Mouse (Mus musculus): Measurements from ENCODE around the gene Pla2g10. TPM values are rescaled to one million over a fixed set of nuclear protein-coding genes. Genes with fewer than 3 reads are reported as not detected.
"Not testable (repeated sequence)": the region's sequence is repeated elsewhere in the genome, so short reads cannot be mapped to it uniquely, and the experiment has no call there.

Gene Pla2g10
- polyA plus RNA-seq, 1 experiment from 2014 or later, result 0.15 TPM

- H3K9me3 ChIP-seq, result no peaks in the 10 kb centered on the region
- no peak overlapping the region for H3K4me2 ChIP-seq
- H3K4me3 ChIP-seq, result no peak overlapping the region
- peaks cover 25% of the 10 kb centered on the region for H3K27me3 ChIP-seq
- H3K4me1 ChIP-seq, result 0 out of 2 replicates have a peak, but pooled peaks cover 5% of the 10 kb centered on the region
- 93% methylated on average over 13 of the region's 13 CpGs for WGBS
- no peak overlapping the region for H3K27ac ChIP-seq
- no peaks in the 10 kb centered on the region for H3K36me3 ChIP-seq
- no peak overlapping the region for H3K9ac ChIP-seq
- ATAC-seq (ENCODE audit: insufficient number of reproducible peaks, insufficient read depth, low FRiP score, low TSS enrichment, low read depth), result no peak
Measured at GRCm38 (mm10) chr16:13750626-13751025, 19.8 kb upstream of the Pla2g10 start.

DNA sequence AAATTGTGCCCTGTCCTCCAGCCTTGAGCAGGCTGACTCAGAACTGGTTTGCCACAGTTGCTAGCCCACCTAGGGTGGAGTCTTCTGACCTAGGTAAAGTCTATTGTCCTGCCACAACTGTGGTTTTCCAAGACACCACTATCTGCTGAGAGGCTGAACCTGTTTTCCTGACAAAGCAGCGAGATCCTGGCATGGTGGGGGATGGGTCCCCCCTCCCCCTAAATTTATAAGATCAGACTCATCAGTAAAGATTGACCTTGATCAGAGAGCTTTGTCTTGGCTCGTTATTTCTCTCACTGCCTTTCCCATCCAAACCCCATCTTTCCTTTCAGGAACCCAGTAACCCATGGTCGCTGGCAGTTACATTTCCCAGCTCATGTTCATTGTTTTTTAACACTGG is 19.2 kb upstream of the Pla2g10 start:
- Histone ChIP-seq H3K4me1 (0 out of 2 replicates have a peak, but pooled peaks cover 3% of the 10 kb centered on the region), H3K4me3 (no peak overlapping the region), H3K36me3 (no peaks in the 10 kb centered on the region), H3K27ac (no peak overlapping the region), H3K4me2 (no peak overlapping the region), H3K27me3 (peaks cover 23% of the 10 kb centered on the region), H3K9me3 (no peaks in the 10 kb centered on the region), H3K9ac (no peak overlapping the region)
- ATAC-seq (ENCODE audit: insufficient number of reproducible peaks, insufficient read depth, low FRiP score, low TSS enrichment, low read depth), result no peak
- WGBS, result 47% methylated on average over 3 of the region's 3 CpGs

GRCm38 (mm10) chr16:13749306-13749705 is 18.5 kb upstream of the Pla2g10 start:
- ATAC-seq (ENCODE audit: insufficient number of reproducible peaks, insufficient read depth, low FRiP score, low TSS enrichment, low read depth), result no peak
- Histone ChIP-seq H3K9me3 (no peaks in the 10 kb centered on the region), H3K4me2 (no peak overlapping the region), H3K9ac (no peak overlapping the region), H3K27ac (no peak overlapping the region), H3K36me3 (no peaks in the 10 kb centered on the region), H3K4me1 (no peaks in the 10 kb centered on the region), H3K27me3 (peaks cover 19% of the 10 kb centered on the region), H3K4me3 (no peak overlapping the region)
- WGBS, result 44% methylated on average over 5 of the region's 5 CpGs

DNA sequence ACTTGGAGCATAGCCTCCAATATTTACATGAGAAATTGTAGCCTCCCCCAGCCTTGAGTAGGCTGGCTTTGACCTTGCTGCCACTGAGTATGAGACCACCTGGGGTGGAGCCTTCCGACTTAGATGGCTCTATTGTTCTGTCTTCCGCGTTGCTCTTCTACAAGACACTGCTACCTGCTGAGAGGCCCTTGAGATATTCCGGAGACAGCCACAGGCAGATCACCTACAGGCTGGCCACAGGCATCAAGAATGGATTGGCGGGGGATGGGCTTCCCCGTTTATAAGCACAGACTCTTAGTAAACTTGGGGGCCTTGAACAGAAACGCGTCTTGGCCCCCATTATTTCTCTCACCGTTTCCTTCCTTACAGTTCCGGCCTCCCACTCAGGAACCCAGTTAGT is 18.0 kb upstream of the Pla2g10 start:
- 19% methylated on average over 10 of the region's 10 CpGs for WGBS
- not testable (repeated sequence) for H3K9me3 ChIP-seq

DNA sequence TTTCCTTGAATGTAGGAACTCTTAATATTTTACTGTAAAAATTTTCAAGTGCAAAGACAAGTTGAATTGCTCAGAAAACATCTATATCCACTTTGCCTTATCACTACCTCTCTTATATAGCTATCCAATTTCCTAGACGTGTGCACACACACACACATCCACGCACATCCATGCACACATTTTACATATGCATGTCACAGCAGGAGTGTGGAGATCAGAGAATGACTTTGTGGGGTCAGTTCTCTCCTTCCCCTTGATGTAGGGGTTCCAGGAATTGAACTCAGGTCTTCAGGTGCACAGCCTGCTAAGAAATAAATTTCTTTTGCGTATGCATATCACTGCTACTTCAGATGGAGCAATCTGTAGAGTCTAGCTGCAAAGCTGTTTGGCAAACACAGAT is 17.3 kb upstream of the Pla2g10 start:
- Histone ChIP-seq H3K9me3 (no peaks in the 10 kb centered on the region), H3K36me3 (no peaks in the 10 kb centered on the region), H3K4me2 (no peak overlapping the region), H3K9ac (no peak overlapping the region), H3K4me1 (no peaks in the 10 kb centered on the region), H3K27me3 (peaks cover 19% of the 10 kb centered on the region), H3K27ac (no peak overlapping the region), H3K4me3 (no peak overlapping the region)
- no peak for ATAC-seq (ENCODE audit: insufficient number of reproducible peaks, insufficient read depth, low FRiP score, low TSS enrichment, low read depth)
- 68% methylated on average over 3 of the region's 3 CpGs for WGBS

More for the DNA sequence above, 18.0 kb upstream of the Pla2g10 start:
- not testable (repeated sequence) for H3K9ac ChIP-seq; H3K4me3 ChIP-seq; H3K27ac ChIP-seq; H3K36me3 ChIP-seq; H3K4me2 ChIP-seq; ATAC-seq (ENCODE audit: insufficient number of reproducible peaks, insufficient read depth, low FRiP score, low TSS enrichment, low read depth); H3K4me1 ChIP-seq
- H3K27me3 ChIP-seq, result peaks cover 19% of the 10 kb centered on the region

DNA sequence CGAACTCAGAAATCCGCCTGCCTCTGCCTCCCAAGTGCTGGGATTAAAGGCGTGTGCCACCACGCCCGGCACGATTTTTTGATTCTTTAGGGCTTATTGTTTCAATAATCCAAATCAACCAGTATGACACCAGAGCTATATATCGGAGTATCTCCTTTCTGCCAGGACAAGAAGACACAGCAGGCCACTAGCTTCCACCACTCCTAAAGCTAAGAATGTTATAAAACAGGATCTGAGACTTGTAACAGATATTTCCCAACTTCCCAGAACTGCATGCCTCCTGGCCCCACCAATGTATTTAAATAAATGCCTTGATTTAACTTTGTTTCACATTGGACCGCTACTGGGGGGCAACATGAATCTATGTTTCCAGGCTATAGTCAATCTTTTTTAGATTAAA is 16.9 kb upstream of the Pla2g10 start:
- peaks cover 19% of the 10 kb centered on the region for H3K27me3 ChIP-seq
- H3K27ac ChIP-seq, result no peak overlapping the region
- no peak overlapping the region for H3K9ac ChIP-seq
- H3K4me1 ChIP-seq, result no peaks in the 10 kb centered on the region
- H3K9me3 ChIP-seq, result no peaks in the 10 kb centered on the region
- H3K36me3 ChIP-seq, result no peaks in the 10 kb centered on the region
- WGBS, result 93% methylated on average over 8 of the region's 8 CpGs
- no peak for ATAC-seq (ENCODE audit: insufficient number of reproducible peaks, insufficient read depth, low FRiP score, low TSS enrichment, low read depth)
- no peak overlapping the region for H3K4me3 ChIP-seq
- H3K4me2 ChIP-seq, result no peak overlapping the region

- Histone ChIP-seq H3K27ac (no peak overlapping the region), H3K4me2 (no peak overlapping the region), H3K27me3 (no peaks in the 10 kb centered on the region), H3K9ac (no peak overlapping the region), H3K36me3 (no peaks in the 10 kb centered on the region), H3K4me3 (no peak overlapping the region), H3K9me3 (no peaks in the 10 kb centered on the region), H3K4me1 (no peaks in the 10 kb centered on the region)
- no peak for ATAC-seq (ENCODE audit: insufficient number of reproducible peaks, insufficient read depth, low FRiP score, low TSS enrichment, low read depth)
- WGBS, result 63% methylated on average over 2 of the region's 2 CpGs
Measured at GRCm38 (mm10) chr16:13740844-13741243, 10.1 kb upstream of the Pla2g10 start.

- not testable (repeated sequence) for H3K27ac ChIP-seq; H3K27me3 ChIP-seq; ATAC-seq (ENCODE audit: insufficient number of reproducible peaks, insufficient read depth, low FRiP score, low TSS enrichment, low read depth); H3K9ac ChIP-seq; H3K36me3 ChIP-seq; H3K4me2 ChIP-seq; H3K4me1 ChIP-seq; H3K9me3 ChIP-seq; H3K4me3 ChIP-seq
- WGBS, result 56% methylated on average over 4 of the region's 4 CpGs
Measured at GRCm38 (mm10) chr16:13739044-13739443, 8.3 kb upstream of the Pla2g10 start.

GRCm38 (mm10) chr16:13735977-13736376 is 5.2 kb upstream of the Pla2g10 start:
- ATAC-seq (ENCODE audit: insufficient number of reproducible peaks, insufficient read depth, low FRiP score, low TSS enrichment, low read depth), result no peak
- WGBS, result 70% methylated on average over 8 of the region's 8 CpGs
- no peak overlapping the region for H3K27ac ChIP-seq
- no peak overlapping the region for H3K4me2 ChIP-seq
- no peak overlapping the region for H3K9ac ChIP-seq
- no peak overlapping the region for H3K4me3 ChIP-seq
- H3K27me3 ChIP-seq, result no peaks in the 10 kb centered on the region
- H3K4me1 ChIP-seq, result no peaks in the 10 kb centered on the region; the same call in 1 of the 2 replicates
- no peaks in the 10 kb centered on the region for H3K36me3 ChIP-seq
- H3K9me3 ChIP-seq, result no peaks in the 10 kb centered on the region

- Histone ChIP-seq H3K4me3 (no peak overlapping the region), H3K4me1 (no peaks in the 10 kb centered on the region; the same call in 1 of the 2 replicates), H3K4me2 (no peak overlapping the region), H3K27ac (no peak overlapping the region), H3K9me3 (no peaks in the 10 kb centered on the region), H3K9ac (no peak overlapping the region), H3K27me3 (peaks cover 6% of the 10 kb centered on the region; the same call in 1 of the 2 replicates), H3K36me3 (no peaks in the 10 kb centered on the region)
- no peak for ATAC-seq (ENCODE audit: insufficient number of reproducible peaks, insufficient read depth, low FRiP score, low TSS enrichment, low read depth)
- WGBS, result 19% methylated on average over 9 of the region's 9 CpGs
Measured at GRCm38 (mm10) chr16:13733518-13734137, 2.8 kb upstream of the Pla2g10 start.

DNA sequence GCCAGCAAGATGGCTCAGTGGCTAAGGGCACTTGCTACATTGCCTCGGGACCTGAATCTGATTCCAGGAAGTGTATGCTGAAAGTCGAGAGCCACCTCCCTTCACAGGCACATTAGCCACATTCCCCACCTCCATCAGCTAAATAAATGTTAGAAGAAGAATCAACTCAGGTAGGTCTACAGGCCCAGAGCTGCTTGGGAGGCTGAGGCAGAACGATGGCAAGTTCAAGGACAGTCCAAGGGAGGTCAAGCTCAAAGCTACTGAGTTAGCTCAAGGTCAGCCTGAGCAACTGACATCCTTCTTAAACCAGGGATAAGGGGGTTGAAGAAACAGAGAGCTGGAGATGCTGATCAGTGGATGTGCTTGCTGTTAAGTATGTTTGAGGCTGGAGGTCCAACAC is 2.0 kb upstream of the Pla2g10 start:
- no peak overlapping the region for H3K9ac ChIP-seq
- no peak overlapping the region for H3K4me3 ChIP-seq
- H3K4me2 ChIP-seq, result no peak overlapping the region
- ATAC-seq (ENCODE audit: insufficient number of reproducible peaks, insufficient read depth, low FRiP score, low TSS enrichment, low read depth), result no peak
- no peaks in the 10 kb centered on the region for H3K9me3 ChIP-seq
- no peak overlapping the region for H3K27ac ChIP-seq
- no peaks in the 10 kb centered on the region; the same call in 1 of the 2 replicates for H3K4me1 ChIP-seq
- peaks cover 6% of the 10 kb centered on the region; the same call in 1 of the 2 replicates for H3K27me3 ChIP-seq
- no peaks in the 10 kb centered on the region for H3K36me3 ChIP-seq
- 76% methylated on average over 3 of the region's 3 CpGs for WGBS

GRCm38 (mm10) chr16:13729428-13729827 is 1.4 kb downstream of the Pla2g10 start:
- H3K4me2 ChIP-seq, result no peak overlapping the region
- whole genome bisulfite sequencing, result 82% methylated on average over 4 of the region's 4 CpGs
- H3K9me3 ChIP-seq, result no peaks in the 10 kb centered on the region
- peaks cover 6% of the 10 kb centered on the region; the same call in 1 of the 2 replicates for H3K27me3 ChIP-seq
- H3K4me1 ChIP-seq, result no peaks in the 10 kb centered on the region; the same call in 1 of the 2 replicates
- no peak overlapping the region for H3K27ac ChIP-seq
- no peak overlapping the region for H3K4me3 ChIP-seq
- no peak for ATAC-seq (ENCODE audit: insufficient number of reproducible peaks, insufficient read depth, low FRiP score, low TSS enrichment, low read depth)
- H3K36me3 ChIP-seq, result no peaks in the 10 kb centered on the region
- H3K9ac ChIP-seq, result no peak overlapping the region
